Mouse (Mus musculus): ENCODE data around the gene Grsf1. TPM values are rescaled to one million over a fixed set of nuclear protein-coding genes. Genes with fewer than 3 reads are reported as not detected.
A peak's percentile ranks its signal among the peaks of the same experiment; 100 is the strongest.

Grsf1 gene
- polyA plus RNA-seq, 1 experiment from 2014 or later = 59.0 TPM

DNA sequence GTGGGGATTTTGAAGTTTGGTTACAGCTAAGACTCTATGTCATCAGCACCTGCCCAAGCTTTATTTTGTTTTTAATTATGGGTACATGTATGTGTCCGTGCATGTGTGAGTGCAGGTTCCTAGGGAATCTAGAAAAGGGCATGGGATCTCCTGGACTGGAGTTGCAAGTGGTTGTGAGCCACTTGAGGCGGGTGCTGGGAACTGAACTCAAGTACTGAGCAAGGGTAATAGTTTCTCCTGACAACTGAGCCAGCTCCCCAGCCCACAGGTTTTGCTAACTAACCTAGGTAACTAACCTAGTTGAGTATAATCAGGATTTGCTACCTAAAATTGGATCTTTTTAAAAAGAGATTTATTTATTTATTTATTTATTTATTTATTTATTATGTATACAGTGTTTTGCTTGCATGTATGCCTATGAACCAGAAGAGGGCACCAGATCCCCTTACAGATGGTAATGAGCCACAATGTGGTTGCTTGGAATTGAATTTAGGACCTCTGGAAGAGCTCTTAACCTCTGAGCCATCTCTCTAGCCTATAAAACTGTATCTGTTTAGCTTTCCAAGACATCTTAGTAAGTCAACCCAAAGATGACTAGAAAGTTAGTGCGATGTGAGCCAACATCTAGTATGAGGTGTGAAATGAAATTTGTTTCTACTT is 13.4 kb upstream of the Grsf1 start:
- Histone ChIP-seq H3K4me1 (ENCODE audit: insufficient read depth, low read length) (no peaks in the 10 kb centered on the region), H3K9ac (replicated peaks; ENCODE audit: low read length) (no peak overlapping the region), H3K4me3 (ENCODE audit: low read length) (no peak overlapping the region), H3K27me3 (ENCODE audit: insufficient read depth, low read length) (peaks cover 15% of the 10 kb centered on the region), H3K4me2 (replicated peaks; ENCODE audit: low read depth, low read length) (no peak overlapping the region), H3K9me3 (ENCODE audit: low read length) (no peaks in the 10 kb centered on the region), H3K27ac (ENCODE audit: low read length) (no peak overlapping the region), H3K36me3 (ENCODE audit: insufficient read depth, low read length) (no peaks in the 10 kb centered on the region)
- peak; percentile 63; the same call in 1 of the 2 replicates for ATAC-seq (ENCODE audit: low FRiP score, low TSS enrichment)
- WGBS = 77% methylated on average over 3 of the region's 3 CpGs

DNA sequence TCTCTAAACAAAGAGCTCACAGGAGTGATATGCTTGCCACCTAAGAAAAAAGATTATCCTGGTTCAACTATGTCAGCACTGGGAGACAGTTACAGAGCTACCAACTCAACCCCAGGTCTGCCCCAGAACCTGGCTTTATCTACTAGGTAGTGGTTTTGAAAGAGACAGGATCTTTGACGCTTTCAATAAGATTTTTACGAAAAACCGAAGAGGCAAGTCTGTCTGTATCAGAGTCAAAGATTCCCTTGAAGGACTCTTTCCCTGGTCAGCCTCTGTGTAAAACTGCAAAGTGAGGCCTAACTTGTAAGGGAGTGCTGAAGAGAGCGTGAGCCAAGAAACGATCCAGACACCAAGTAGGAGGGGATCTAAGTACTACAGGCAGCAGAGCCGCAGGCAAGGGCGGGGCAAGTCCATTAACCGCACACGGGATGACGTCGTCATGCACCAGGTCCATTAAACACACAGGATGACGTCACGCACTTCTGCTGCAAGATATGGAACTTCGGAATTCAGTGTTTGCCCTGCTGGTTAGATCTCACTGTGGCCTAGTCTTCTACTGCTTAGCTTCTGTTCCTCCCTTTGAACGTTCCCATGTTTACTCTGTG is 12.7 kb upstream of the Grsf1 start:
- Histone ChIP-seq H3K4me2 (replicated peaks; ENCODE audit: low read depth, low read length) (no peak overlapping the region), H3K36me3 (ENCODE audit: insufficient read depth, low read length) (no peaks in the 10 kb centered on the region), H3K9ac (replicated peaks; ENCODE audit: low read length) (no peak overlapping the region), H3K9me3 (ENCODE audit: low read length) (no peaks in the 10 kb centered on the region), H3K4me3 (ENCODE audit: low read length) (no peak overlapping the region), H3K4me1 (ENCODE audit: insufficient read depth, low read length) (no peaks in the 10 kb centered on the region), H3K27me3 (ENCODE audit: insufficient read depth, low read length) (peaks cover 18% of the 10 kb centered on the region), H3K27ac (ENCODE audit: low read length) (no peak overlapping the region)
- 70% methylated on average over 15 of the region's 15 CpGs for WGBS
- ATAC-seq (ENCODE audit: low FRiP score, low TSS enrichment) = no peak

DNA sequence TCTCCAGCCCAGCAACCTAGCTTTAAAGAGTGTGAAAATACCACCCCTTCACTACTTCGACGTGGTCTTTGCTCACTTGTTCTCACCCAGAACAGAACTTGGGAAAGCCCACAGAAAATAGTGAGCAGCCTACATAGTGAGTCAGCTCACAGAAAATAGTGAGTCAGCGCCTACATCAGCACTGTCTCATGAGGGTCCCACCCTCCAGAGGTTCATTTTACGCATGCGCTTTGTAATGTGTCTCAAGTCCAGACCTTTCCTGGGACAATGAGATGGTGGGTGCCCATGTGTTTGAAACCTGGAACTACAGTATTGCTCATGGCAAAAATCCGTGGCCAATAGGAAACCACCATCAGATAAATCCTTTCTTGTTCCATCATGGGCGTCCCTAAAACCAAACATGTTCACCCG is 12.0 kb upstream of the Grsf1 start:
- Histone ChIP-seq H3K9ac (replicated peaks; ENCODE audit: low read length) (no peak overlapping the region), H3K27me3 (ENCODE audit: insufficient read depth, low read length) (peaks cover 20% of the 10 kb centered on the region), H3K4me1 (ENCODE audit: insufficient read depth, low read length) (no peaks in the 10 kb centered on the region), H3K9me3 (ENCODE audit: low read length) (no peaks in the 10 kb centered on the region), H3K4me2 (replicated peaks; ENCODE audit: low read depth, low read length) (no peak overlapping the region), H3K36me3 (ENCODE audit: insufficient read depth, low read length) (no peaks in the 10 kb centered on the region), H3K27ac (ENCODE audit: low read length) (no peak overlapping the region), H3K4me3 (ENCODE audit: low read length) (no peak overlapping the region)
- no peak for ATAC-seq (ENCODE audit: low FRiP score, low TSS enrichment)
- WGBS = 78% methylated on average over 8 of the region's 8 CpGs

DNA sequence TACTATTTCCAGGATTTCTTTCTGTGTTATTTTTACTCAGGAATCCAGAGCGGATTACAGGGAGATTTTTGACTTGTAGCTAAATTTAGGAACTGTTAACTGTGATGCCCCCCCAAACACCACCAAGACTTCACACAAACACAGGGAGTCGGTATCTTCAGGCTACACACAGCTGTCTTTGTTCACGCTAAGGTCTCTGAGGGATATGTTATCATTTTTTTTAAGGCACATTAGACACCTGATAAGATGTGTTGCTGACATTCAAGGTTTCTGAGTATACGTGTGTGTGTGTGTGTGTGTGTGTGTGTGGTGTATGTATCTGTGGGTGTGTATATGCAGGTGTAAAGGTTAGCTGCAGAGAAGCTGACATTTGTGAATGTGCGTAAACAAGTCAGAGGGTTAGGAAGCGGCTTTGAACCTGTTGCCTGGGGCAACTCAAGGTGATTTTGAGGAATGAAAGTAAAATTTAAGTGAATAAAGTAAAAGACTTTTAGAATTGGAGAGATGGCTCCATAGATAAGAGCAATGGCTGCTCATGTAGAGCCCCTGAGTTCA is 9.9 kb upstream of the Grsf1 start:
- Histone ChIP-seq H3K27me3 (ENCODE audit: insufficient read depth, low read length) (peaks cover 20% of the 10 kb centered on the region), H3K36me3 (ENCODE audit: insufficient read depth, low read length) (no peaks in the 10 kb centered on the region), H3K4me1 (ENCODE audit: insufficient read depth, low read length) (no peaks in the 10 kb centered on the region), H3K9ac (replicated peaks; ENCODE audit: low read length) (no peak overlapping the region), H3K9me3 (ENCODE audit: low read length) (no peaks in the 10 kb centered on the region), H3K4me3 (ENCODE audit: low read length) (no peak overlapping the region), H3K27ac (ENCODE audit: low read length) (no peak overlapping the region), H3K4me2 (replicated peaks; ENCODE audit: low read depth, low read length) (no peak overlapping the region)
- ATAC-seq (ENCODE audit: low FRiP score, low TSS enrichment) = no peak
- WGBS = 63% methylated on average over 6 of the region's 6 CpGs

DNA sequence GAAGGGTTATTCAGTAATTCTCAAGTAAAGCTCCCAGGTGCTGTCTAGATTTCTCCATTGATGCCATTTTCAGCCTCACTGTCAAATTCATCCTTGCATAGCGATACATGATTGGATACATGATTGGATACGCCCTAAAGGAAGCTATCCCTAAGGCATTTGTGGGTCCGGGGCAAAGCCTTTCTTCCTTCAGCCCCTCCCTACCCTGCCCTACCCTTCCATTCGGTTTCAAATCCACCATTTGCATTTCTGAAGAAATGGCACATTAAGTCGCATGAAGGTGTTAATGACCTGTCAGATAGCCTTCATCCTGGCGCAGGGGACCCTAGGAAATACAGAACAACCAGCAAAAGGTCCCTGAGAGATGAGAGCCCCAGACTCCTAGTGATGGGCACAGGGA is 9.3 kb upstream of the Grsf1 start:
- Histone ChIP-seq H3K4me2 (replicated peaks; ENCODE audit: low read depth, low read length) (no peak overlapping the region), H3K9me3 (ENCODE audit: low read length) (no peaks in the 10 kb centered on the region), H3K36me3 (ENCODE audit: insufficient read depth, low read length) (no peaks in the 10 kb centered on the region), H3K27ac (ENCODE audit: low read length) (no peak overlapping the region), H3K4me3 (ENCODE audit: low read length) (no peak overlapping the region), H3K27me3 (ENCODE audit: insufficient read depth, low read length) (peaks cover 20% of the 10 kb centered on the region), H3K4me1 (ENCODE audit: insufficient read depth, low read length) (no peaks in the 10 kb centered on the region), H3K9ac (replicated peaks; ENCODE audit: low read length) (no peak overlapping the region)
- 10% methylated on average over 6 of the region's 6 CpGs for WGBS
- no peak for ATAC-seq (ENCODE audit: low FRiP score, low TSS enrichment)

DNA sequence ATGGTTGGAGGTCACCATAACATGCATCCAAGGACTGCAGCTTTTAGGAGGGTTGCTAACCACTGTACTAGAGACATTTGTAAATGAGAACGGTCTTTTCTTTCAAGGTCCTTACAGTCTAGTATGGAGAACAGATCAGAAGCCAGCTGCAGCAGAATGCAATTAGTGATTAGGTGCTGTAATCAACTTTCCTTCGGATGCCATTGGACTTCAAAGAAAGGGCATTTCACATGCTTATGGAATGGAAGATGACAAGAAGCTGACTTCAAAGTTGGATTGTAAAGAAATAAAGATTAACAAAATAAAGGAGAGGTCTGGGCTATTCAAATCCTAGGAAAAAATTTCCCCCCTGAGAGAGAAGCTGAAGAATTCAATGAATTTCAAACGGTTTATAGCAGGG is 8.3 kb upstream of the Grsf1 start:
- 4% methylated on average over 3 of the region's 3 CpGs for WGBS
- Histone ChIP-seq H3K4me2 (replicated peaks; ENCODE audit: low read depth, low read length) (no peak overlapping the region), H3K9ac (replicated peaks; ENCODE audit: low read length) (no peak overlapping the region), H3K27ac (ENCODE audit: low read length) (no peak overlapping the region), H3K4me3 (ENCODE audit: low read length) (no peak overlapping the region), H3K9me3 (ENCODE audit: low read length) (no peaks in the 10 kb centered on the region), H3K4me1 (ENCODE audit: insufficient read depth, low read length) (no peaks in the 10 kb centered on the region), H3K27me3 (ENCODE audit: insufficient read depth, low read length) (peaks cover 20% of the 10 kb centered on the region), H3K36me3 (ENCODE audit: insufficient read depth, low read length) (no peaks in the 10 kb centered on the region)
- no peak for ATAC-seq (ENCODE audit: low FRiP score, low TSS enrichment)

DNA sequence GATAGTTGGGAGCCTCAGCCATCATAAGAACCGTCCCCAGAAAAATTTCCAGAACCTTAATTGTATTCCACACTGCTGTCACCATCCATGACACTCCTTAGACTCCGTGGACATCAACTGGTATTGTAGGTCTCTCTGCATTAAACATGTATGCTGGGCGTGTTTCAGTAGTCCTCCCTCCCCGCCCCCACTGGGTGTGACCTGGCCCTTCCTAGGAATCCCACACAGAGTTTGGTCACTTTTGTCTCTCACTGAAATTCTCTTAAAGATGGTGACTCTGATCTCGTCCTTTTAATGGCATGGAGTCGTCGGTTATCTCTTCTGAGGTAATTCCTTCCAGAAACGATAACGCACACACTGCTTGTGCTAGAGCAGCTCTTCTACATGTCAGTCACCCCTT is 7.7 kb upstream of the Grsf1 start:
- no peak overlapping the region for H3K9ac ChIP-seq (replicated peaks; ENCODE audit: low read length)
- H3K4me1 ChIP-seq (ENCODE audit: insufficient read depth, low read length) = no peaks in the 10 kb centered on the region
- H3K27ac ChIP-seq (ENCODE audit: low read length) = no peak overlapping the region
- no peak for ATAC-seq (ENCODE audit: low FRiP score, low TSS enrichment)
- no peaks in the 10 kb centered on the region for H3K36me3 ChIP-seq (ENCODE audit: insufficient read depth, low read length)
- no peak overlapping the region for H3K4me2 ChIP-seq (replicated peaks; ENCODE audit: low read depth, low read length)
- H3K27me3 ChIP-seq (ENCODE audit: insufficient read depth, low read length) = peaks cover 20% of the 10 kb centered on the region
- no peaks in the 10 kb centered on the region for H3K9me3 ChIP-seq (ENCODE audit: low read length)
- H3K4me3 ChIP-seq (ENCODE audit: low read length) = no peak overlapping the region
- 59% methylated on average over 9 of the region's 9 CpGs for WGBS

DNA sequence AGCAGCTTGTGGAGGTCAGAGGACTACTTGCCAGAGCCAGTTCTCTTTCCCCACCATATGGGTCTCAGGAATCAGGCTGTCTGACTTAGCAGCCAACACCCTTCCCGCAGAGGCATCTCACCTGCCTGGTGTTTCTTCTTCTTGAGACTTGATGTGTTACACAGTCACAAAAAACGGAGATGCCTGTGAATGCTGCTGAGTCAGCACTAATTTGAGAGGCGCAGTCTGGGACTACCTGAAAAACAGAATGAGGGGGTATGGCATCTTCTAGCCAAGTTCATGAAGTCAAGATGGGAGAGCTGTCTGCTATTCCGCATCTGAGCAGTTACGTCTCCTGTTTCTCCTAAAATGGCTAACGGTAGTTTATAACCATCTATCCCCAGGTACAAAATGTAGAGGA is 4.6 kb upstream of the Grsf1 start:
- 78% methylated on average over 6 of the region's 6 CpGs for WGBS
- H3K27ac ChIP-seq (ENCODE audit: low read length) = no peak overlapping the region
- no peak for ATAC-seq (ENCODE audit: low FRiP score, low TSS enrichment)
- no peaks in the 10 kb centered on the region for H3K9me3 ChIP-seq (ENCODE audit: low read length)
- H3K36me3 ChIP-seq (ENCODE audit: insufficient read depth, low read length) = no peaks in the 10 kb centered on the region
- H3K4me2 ChIP-seq (replicated peaks; ENCODE audit: low read depth, low read length) = no peak overlapping the region
- H3K4me1 ChIP-seq (ENCODE audit: insufficient read depth, low read length) = no peaks in the 10 kb centered on the region
- no peak overlapping the region for H3K9ac ChIP-seq (replicated peaks; ENCODE audit: low read length)
- H3K4me3 ChIP-seq (ENCODE audit: low read length) = no peak overlapping the region
- peaks cover 12% of the 10 kb centered on the region for H3K27me3 ChIP-seq (ENCODE audit: insufficient read depth, low read length)

DNA sequence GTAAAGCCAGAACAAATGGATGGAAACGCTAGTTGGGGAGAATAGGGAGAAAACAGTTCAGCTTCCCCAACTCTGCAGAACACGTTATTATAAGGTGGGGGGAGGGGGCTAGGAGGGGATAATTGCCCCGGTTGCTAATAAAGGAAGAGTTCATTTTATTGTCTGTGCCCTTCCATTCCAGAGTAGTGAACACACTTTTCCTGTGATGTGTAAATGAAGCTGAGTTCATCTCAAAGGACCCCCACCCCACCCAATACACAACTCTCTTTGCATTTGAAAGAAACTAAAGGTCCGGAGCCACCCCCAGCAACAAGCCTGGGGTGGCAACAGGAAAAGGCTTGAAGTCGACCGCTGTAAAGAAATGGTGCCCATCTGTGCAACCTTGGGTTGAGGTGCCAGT is 3.4 kb upstream of the Grsf1 start:
- H3K4me1 ChIP-seq (ENCODE audit: insufficient read depth, low read length) = peaks cover 4% of the 10 kb centered on the region
- ATAC-seq (ENCODE audit: low FRiP score, low TSS enrichment) = no peak
- peaks cover 4% of the 10 kb centered on the region; the same call in 1 of the 2 replicates for H3K27me3 ChIP-seq (ENCODE audit: insufficient read depth, low read length)
- WGBS = 11% methylated on average over 6 of the region's 6 CpGs
- H3K36me3 ChIP-seq (ENCODE audit: insufficient read depth, low read length) = no peaks in the 10 kb centered on the region
- H3K9me3 ChIP-seq (ENCODE audit: low read length) = no peaks in the 10 kb centered on the region
- H3K4me3 ChIP-seq (ENCODE audit: low read length) = no peak overlapping the region
- H3K27ac ChIP-seq (ENCODE audit: low read length) = no peak overlapping the region
- H3K4me2 ChIP-seq (replicated peaks; ENCODE audit: low read depth, low read length) = no peak overlapping the region
- no peak overlapping the region for H3K9ac ChIP-seq (replicated peaks; ENCODE audit: low read length)

DNA sequence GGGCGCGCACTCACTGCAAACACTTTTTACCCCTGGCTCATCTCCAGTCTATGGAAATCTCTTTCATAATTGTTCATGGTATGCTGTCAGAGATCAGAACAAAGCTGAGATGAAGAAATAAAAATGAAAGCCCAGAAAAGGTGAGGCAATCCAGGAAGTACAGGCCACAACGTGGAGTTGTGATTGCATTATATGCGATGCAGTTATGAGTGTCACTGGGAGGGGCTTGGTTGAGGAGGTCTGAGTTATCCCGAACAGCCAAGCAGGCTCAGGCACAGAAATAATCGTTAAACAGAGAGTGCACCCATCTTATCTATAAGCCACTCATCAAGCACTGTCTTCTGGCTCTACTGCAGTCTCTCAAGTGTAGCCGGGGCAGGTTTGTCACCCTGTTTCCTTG is 3.0 kb upstream of the Grsf1 start:
- Histone ChIP-seq H3K27me3 (ENCODE audit: insufficient read depth, low read length) (peaks cover 4% of the 10 kb centered on the region; the same call in 1 of the 2 replicates), H3K4me3 (ENCODE audit: low read length) (no peak overlapping the region), H3K4me1 (ENCODE audit: insufficient read depth, low read length) (peaks cover 7% of the 10 kb centered on the region), H3K36me3 (ENCODE audit: insufficient read depth, low read length) (no peaks in the 10 kb centered on the region), H3K4me2 (replicated peaks; ENCODE audit: low read depth, low read length) (no peak overlapping the region), H3K27ac (ENCODE audit: low read length) (no peak overlapping the region), H3K9ac (replicated peaks; ENCODE audit: low read length) (no peak overlapping the region), H3K9me3 (ENCODE audit: low read length) (no peaks in the 10 kb centered on the region)
- 45% methylated on average over 7 of the region's 7 CpGs for WGBS
- no peak for ATAC-seq (ENCODE audit: low FRiP score, low TSS enrichment)
